Mouse (Mus musculus) kidney, embryonic 16.5 days (tissue): ENCODE measurements at regions not wholly inside any gene's neighbourhood (a gene's known extent, or its start where the extent isn't known, plus 50 kb on each side); places are given as distances from the start of the nearest gene placed in this dataset.

Experiments used
- ATAC-seq: fragments of 200-750 bp; cut with Nextera tagmentation; 2 replicates; pipeline ENCODE4 v1.8.0; 2017; ENCODE audit warnings: moderate TSS enrichment; ENCODE audit not compliant: low FRiP score, low TSS enrichment
- H3K27ac ChIP-seq: fragments of 300-500 bp; sonication (generic); 2 replicates; pipeline ENCODE4 v1.5.1; 2014; ENCODE audit warnings: low read length
- H3K27me3 ChIP-seq: fragments of 300-500 bp; sonication (generic); 2 replicates; pipeline ENCODE4 v1.6.1; 2014; ENCODE audit warnings: low read length, control low read depth, mixed read lengths; ENCODE audit not compliant: insufficient read depth
- H3K36me3 ChIP-seq: fragments of 300-500 bp; sonication (generic); 2 replicates; pipeline ENCODE4 v1.6.1; 2014; ENCODE audit warnings: low read length, control low read depth, mixed read lengths; ENCODE audit not compliant: insufficient read depth
- H3K4me1 ChIP-seq: fragments of 300-500 bp; sonication (generic); 2 replicates; pipeline ENCODE4 v1.6.1; 2014; ENCODE audit warnings: low read length, control low read depth, mixed read lengths; ENCODE audit not compliant: insufficient read depth
- H3K4me2 ChIP-seq: fragments of 300-500 bp; sonication (generic); replicated peaks from 2 replicates; pipeline ENCODE4 v1.6.1; 2014; ENCODE audit warnings: low read depth, low read length
- H3K4me3 ChIP-seq: fragments of 300-500 bp; sonication (generic); 2 replicates; pipeline ENCODE4 v1.5.1; 2014; ENCODE audit warnings: mild to moderate bottlenecking, low read length
- H3K9ac ChIP-seq: fragments of 300-500 bp; sonication (generic); replicated peaks from 2 replicates; pipeline ENCODE4 v1.6.1; 2014; ENCODE audit warnings: low read length
- H3K9me3 ChIP-seq: fragments of 300-500 bp; sonication (generic); 2 replicates; pipeline ENCODE4 v1.6.1; 2016; ENCODE audit warnings: low read length, control low read depth
- WGBS: fragments of 180-500 bp; shearing (Covaris S2); extraction: QIAGEN DNeasy Blood & Tissue Kit; methylation state at CpG from one replicate; pipeline ENCODE4 v1.1.7; 2014; 5-methylcytosine and 5-hydroxymethylcytosine counted together

DNA sequence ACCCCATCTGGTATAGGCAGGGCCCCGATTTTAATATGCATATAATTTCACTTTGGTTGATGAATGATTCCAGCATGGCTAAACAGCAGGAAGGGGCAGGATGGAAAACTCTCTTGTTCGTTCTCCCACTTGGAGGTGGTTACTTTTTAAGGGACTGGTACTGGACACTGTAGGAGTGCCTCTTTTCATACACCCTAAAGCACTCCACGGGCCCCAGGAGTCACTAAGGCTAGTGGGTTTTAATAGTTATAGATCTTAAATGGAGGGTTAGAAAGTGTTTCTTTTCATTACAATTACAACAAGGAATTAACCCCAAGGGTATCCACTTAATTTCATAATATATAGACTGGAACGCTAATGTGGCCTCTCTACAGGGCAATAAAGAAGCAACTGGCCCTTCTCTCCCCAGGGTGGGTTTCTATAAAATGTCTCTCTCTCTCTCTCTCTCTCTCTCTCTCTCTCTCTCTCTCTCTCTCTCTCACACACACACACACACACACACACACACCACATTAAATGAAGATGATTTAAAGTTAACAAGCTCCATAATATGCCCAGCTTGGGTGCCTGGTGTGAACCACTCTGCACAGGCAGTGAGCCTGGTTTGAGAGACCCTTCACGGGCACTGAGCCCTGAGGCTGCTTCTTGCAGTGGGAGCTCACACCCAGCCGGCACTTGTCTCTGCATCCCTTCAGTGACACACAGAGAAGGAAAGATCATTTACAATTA is 261.7 kb downstream of the Adgrl2 start:
- ATAC-seq, result 0 out of 2 replicates have a peak, but pooled peaks have one; percentile 16
- H3K4me2 ChIP-seq, result no peak overlapping the region; the same call in 1 of the 2 replicates
- no peak overlapping the region for H3K27ac ChIP-seq
- no peak overlapping the region for H3K9ac ChIP-seq
- no peaks in the 10 kb centered on the region for H3K36me3 ChIP-seq
- no peaks in the 10 kb centered on the region for H3K9me3 ChIP-seq
- WGBS, result 54% methylated on average over 6 of the region's 6 CpGs
- no peaks in the 10 kb centered on the region for H3K27me3 ChIP-seq
- no peak overlapping the region for H3K4me3 ChIP-seq
- peaks cover 25% of the 10 kb centered on the region for H3K4me1 ChIP-seq

DNA sequence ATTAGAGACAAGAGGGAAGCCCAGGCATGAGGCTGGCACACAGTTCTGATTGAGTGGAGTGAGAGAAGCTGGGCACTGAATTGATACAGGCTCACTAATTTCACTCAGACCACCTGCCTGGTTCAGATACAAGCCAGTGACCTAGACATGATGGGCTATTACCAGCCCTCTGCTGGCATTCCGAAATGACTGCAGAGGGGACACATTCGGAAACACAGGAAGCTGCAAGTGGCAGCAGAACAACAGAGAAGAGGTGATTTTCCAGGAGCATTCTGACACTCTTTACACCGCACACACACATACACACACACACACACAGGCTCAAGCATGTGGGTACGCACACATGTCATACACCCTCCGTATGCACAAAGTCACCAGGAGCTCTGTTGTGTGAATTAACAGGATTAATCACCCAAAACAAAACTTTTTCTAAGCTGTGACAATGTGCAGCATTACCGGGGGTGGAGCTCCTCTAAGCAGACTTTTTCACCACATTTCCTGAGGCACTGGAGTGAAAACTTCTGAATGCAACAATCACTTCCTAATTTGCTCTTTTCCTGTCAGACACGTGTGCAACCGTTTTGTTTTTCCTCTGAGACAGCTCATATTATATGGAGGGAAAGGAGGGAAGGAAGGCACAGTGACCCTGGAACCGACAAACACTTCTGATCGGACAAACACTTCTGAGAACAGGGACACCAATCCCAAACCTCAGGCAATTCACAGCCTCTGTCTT is 263.6 kb downstream of the Adgrl2 start:
- Histone ChIP-seq H3K4me2 (peak overlapping the region; percentile 16; the same call in 1 of the 2 replicates), H3K9ac (no peak overlapping the region; the same call in 1 of the 2 replicates), H3K4me1 (peaks cover 23% of the 10 kb centered on the region), H3K27me3 (no peaks in the 10 kb centered on the region), H3K4me3 (no peak overlapping the region), H3K9me3 (no peaks in the 10 kb centered on the region), H3K36me3 (no peaks in the 10 kb centered on the region), H3K27ac (0 out of 2 replicates have a peak overlapping the region, but pooled peaks have one; percentile 14)
- 20% methylated on average over 10 of the region's 10 CpGs for WGBS
- peak; percentile 28; the same call in 1 of the 2 replicates for ATAC-seq

DNA sequence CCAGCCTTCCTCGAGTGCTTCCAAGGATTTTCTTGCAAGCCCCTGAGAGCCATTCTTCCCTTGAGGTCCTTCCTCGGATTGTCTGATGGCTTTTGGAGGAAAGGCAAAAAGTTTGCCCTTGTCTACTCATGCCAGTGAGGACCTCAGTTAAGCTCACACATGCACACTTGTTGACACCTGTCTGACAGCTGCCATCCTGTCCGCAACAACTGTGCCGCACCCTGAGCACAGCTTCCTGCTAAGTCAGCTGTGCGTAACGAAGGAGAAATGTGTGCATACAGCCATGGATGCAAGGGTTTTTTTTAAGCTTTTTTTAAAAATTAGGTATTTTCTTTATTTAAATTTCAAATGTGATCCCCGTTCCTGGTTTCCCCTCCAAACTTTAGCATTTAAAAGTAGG is 293.8 kb downstream of the Adgrl2 start:
- Histone ChIP-seq H3K27me3 (no peaks in the 10 kb centered on the region), H3K9me3 (no peaks in the 10 kb centered on the region), H3K36me3 (no peaks in the 10 kb centered on the region), H3K4me2 (no peak overlapping the region), H3K4me3 (no peak overlapping the region), H3K27ac (no peak overlapping the region), H3K9ac (no peak overlapping the region), H3K4me1 (no peaks in the 10 kb centered on the region)
- 66% methylated on average over 7 of the region's 7 CpGs for WGBS
- ATAC-seq, result no peak

DNA sequence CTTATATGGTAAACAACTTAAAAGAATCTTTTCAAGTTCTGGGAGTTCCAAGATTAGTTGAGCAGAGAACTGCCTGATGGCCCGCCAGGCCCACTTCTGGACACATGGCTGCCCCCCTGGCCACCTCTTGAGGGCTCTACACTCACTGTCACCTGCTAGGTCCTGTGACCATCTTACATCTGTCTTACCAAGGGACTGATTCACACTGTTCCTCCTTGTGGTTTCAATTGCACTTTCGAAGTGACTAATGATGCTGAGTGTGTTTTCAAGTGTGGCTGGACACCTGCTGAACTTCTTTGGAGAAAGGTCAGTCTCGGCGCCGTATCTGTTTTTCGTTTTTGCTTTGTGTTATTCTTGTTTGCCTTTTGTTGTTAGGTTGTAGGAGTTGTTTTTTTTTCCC is 294.9 kb downstream of the Adgrl2 start:
- Histone ChIP-seq H3K27me3 (no peaks in the 10 kb centered on the region), H3K4me3 (no peak overlapping the region), H3K4me1 (no peaks in the 10 kb centered on the region), H3K36me3 (no peaks in the 10 kb centered on the region), H3K4me2 (no peak overlapping the region), H3K9me3 (no peaks in the 10 kb centered on the region), H3K9ac (no peak overlapping the region), H3K27ac (no peak overlapping the region)
- no peak for ATAC-seq
- 84% methylated on average over 6 of the region's 6 CpGs for WGBS

DNA sequence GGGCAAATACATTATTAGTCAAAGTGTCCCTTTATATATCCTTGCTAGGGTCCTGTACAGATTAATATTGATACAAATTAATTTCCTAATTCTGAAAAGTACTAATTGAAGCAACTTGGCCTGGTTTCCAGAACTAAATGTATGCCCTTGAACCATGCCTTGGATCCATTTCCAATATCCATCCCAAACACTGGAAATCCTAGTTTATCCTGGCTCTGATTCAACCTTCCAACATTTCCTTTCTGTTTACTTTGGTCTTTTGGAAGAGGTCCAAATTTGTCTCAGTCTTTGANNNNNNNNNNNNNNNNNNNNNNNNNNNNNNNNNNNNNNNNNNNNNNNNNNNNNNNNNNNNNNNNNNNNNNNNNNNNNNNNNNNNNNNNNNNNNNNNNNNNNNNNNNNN is 307.2 kb downstream of the Adgrl2 start:
- no peak overlapping the region for H3K9ac ChIP-seq
- H3K27ac ChIP-seq, result no peak overlapping the region
- no peak overlapping the region for H3K4me2 ChIP-seq
- H3K4me3 ChIP-seq, result no peak overlapping the region
- peaks cover 5% of the 10 kb centered on the region; the same call in 1 of the 2 replicates for H3K4me1 ChIP-seq
- ATAC-seq, result no peak
- no peaks in the 10 kb centered on the region for H3K36me3 ChIP-seq
- no peaks in the 10 kb centered on the region for H3K9me3 ChIP-seq
- H3K27me3 ChIP-seq, result no peaks in the 10 kb centered on the region

DNA sequence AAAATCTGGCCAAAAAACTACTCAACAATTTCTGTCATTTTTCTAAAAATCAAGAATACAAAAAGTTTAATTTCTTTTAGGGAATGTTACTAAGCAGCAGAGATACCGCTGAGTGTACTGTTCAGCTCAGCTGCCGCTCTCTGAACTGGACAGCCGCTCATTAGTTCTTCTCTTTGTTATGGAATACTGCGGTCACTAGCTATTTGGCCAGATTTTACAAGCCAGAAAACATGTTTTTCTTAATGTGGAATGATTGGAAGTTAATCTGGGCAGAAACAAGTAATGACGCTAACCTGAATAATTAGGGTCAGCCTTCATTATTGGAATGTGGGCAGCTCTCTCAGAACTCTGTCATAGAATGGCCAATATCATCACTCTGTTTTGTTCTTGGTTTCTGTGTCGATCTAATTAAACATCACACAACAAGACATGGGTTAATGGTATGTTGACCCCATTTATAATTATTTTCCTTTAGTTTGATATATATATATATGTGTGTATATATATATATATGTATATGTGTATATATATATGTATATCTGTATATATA is 307.8 kb downstream of the Adgrl2 start:
- WGBS, result 86% methylated on average over 6 of the region's 6 CpGs
- Histone ChIP-seq H3K4me1 (peaks cover 5% of the 10 kb centered on the region; the same call in 1 of the 2 replicates), H3K36me3 (no peaks in the 10 kb centered on the region), H3K9me3 (no peaks in the 10 kb centered on the region), H3K27ac (no peak overlapping the region), H3K4me2 (no peak overlapping the region), H3K9ac (no peak overlapping the region), H3K4me3 (no peak overlapping the region), H3K27me3 (no peaks in the 10 kb centered on the region)
- ATAC-seq, result no peak

DNA sequence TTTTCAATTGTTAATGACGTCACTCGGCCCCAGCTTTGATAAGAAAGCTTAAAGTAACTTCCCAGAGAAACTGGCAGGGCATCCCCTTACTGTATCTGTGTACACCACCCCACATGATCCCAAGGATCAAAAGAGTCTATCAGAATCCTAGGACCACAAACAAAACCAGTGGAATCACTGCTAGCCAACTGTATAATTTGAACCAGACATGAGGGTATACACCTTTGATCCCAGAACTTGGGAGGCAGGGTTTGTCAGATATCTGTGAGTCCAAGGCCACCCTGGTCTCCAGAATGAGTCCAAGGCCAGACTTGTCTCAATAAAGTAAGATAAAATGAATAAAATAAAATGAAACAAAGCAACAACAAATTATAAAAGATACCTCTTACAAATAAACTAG is 309.2 kb downstream of the Adgrl2 start:
- H3K4me1 ChIP-seq, result peaks cover 5% of the 10 kb centered on the region; the same call in 1 of the 2 replicates
- H3K27ac ChIP-seq, result no peak overlapping the region
- WGBS, result 60% methylated on average over 2 of the region's 2 CpGs
- H3K9ac ChIP-seq, result no peak overlapping the region
- H3K4me2 ChIP-seq, result no peak overlapping the region
- H3K9me3 ChIP-seq, result no peaks in the 10 kb centered on the region
- no peak for ATAC-seq
- no peaks in the 10 kb centered on the region for H3K27me3 ChIP-seq
- H3K4me3 ChIP-seq, result no peak overlapping the region
- H3K36me3 ChIP-seq, result no peaks in the 10 kb centered on the region

DNA sequence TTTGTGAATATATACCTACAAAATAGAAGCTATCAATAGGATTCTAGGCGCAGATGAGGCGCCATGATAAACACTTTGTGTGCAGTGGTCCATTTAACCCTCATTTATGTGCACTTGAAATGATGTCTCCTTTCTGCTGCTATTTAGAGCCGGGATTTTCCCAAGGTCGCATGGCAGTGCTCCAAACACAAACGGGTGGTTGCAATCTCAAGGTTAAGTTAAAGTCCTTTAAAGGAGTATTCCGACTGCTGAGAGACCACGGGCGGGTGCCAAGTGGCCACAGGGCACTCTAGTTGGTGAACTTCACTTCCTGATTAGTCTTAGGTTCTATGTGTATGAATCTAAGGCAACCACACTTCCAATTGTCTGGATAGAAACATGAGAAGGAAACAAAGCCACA is 309.6 kb downstream of the Adgrl2 start:
- 74% methylated on average over 8 of the region's 8 CpGs for WGBS
- ATAC-seq, result no peak
- no peak overlapping the region for H3K27ac ChIP-seq
- H3K36me3 ChIP-seq, result no peaks in the 10 kb centered on the region
- peaks cover 5% of the 10 kb centered on the region; the same call in 1 of the 2 replicates for H3K4me1 ChIP-seq
- H3K9me3 ChIP-seq, result no peaks in the 10 kb centered on the region
- no peak overlapping the region for H3K4me2 ChIP-seq
- H3K9ac ChIP-seq, result no peak overlapping the region
- H3K4me3 ChIP-seq, result no peak overlapping the region
- no peaks in the 10 kb centered on the region for H3K27me3 ChIP-seq

DNA sequence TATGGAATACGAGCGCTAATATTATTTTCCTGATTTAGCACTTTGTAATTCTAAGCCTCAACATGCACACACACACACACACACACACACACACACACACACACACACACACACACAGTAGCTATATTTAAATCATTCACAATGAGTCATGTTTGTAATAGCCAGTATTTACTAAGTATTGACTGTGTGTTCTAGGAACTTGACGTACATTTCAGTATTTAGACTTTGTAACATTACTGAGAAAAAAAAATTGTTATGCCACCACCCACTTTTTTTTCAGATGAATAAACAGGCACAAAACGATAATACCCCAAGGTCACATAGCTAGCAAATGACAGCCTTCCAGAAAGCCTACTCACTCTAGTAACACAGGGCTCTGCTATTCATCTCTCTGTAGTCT is 310.3 kb downstream of the Adgrl2 start:
- Histone ChIP-seq H3K4me1 (peaks cover 5% of the 10 kb centered on the region; the same call in 1 of the 2 replicates), H3K27ac (no peak overlapping the region), H3K4me2 (no peak overlapping the region), H3K27me3 (no peaks in the 10 kb centered on the region), H3K9me3 (no peaks in the 10 kb centered on the region), H3K9ac (no peak overlapping the region), H3K4me3 (no peak overlapping the region), H3K36me3 (no peaks in the 10 kb centered on the region)
- 87% methylated on average over 4 of the region's 4 CpGs for WGBS
- ATAC-seq, result no peak

DNA sequence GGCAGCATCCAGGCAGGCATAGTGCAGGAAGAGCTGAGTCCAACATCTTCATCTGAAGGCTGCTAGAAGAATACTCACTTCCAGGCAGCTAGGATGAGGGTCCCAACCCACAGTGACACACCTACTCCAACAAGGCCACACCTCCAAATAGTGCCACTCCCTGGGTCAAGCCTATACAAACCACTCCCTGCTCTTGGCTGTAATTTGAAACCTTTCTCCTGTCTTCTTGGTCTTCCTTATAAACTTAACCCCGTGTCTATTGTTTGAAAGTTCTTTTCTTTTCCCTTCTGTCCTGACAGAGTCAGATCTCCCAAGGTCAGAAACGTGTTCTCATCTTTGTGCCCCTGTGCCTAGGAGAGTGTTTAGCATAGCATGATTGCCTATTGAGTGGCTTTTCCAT is 311.2 kb downstream of the Adgrl2 start:
- H3K9me3 ChIP-seq, result no peaks in the 10 kb centered on the region
- H3K4me3 ChIP-seq, result no peak overlapping the region
- H3K9ac ChIP-seq, result no peak overlapping the region
- no peak overlapping the region for H3K27ac ChIP-seq
- H3K27me3 ChIP-seq, result no peaks in the 10 kb centered on the region
- ATAC-seq, result no peak
- H3K4me2 ChIP-seq, result no peak overlapping the region
- WGBS, result 52% methylated on average over 2 of the region's 2 CpGs
- no peaks in the 10 kb centered on the region for H3K36me3 ChIP-seq
- peaks cover 5% of the 10 kb centered on the region; the same call in 1 of the 2 replicates for H3K4me1 ChIP-seq
